Mouse (Mus musculus) brain, embryonic 14.5 days (tissue): ENCODE results near the gene Dennd6a. TPM values are rescaled to one million over a fixed set of nuclear protein-coding genes. Genes with fewer than 3 reads are reported as not detected.
"Not testable (repeated sequence)": the region's sequence is repeated elsewhere in the genome, so short reads cannot be mapped to it uniquely, and the experiment has no call there.

Experiments
- DNase-seq: peaks from one replicate; pipeline ENCODE4 v3.0.0-alpha.2; 2011; ENCODE audit warnings: low read depth
- CTCF ChIP-seq: fragments of 200-500 bp; IDR thresholded peaks from 2 replicates; pipeline ENCODE4 v1.5.1; 2012; ENCODE audit warnings: inconsistent platforms, mild to moderate bottlenecking, moderate library complexity, borderline replicate concordance; ENCODE audit not compliant: insufficient read depth, insufficient read length; ENCODE audit errors: extremely low read depth
- POLR2A ChIP-seq: fragments of 200-500 bp; IDR thresholded peaks from 2 replicates; pipeline ENCODE4 v1.6.1; 2012; ENCODE audit warnings: mild to moderate bottlenecking, inconsistent platforms, borderline replicate concordance; ENCODE audit not compliant: poor library complexity, insufficient read depth, insufficient read length, severe bottlenecking; ENCODE audit errors: extremely low read depth
- polyA plus RNA-seq: library from polyadenylated mRNA; depleted of rRNA; stranded (reverse); fragments of >200 nt; gene quantifications from 2 replicates; pipeline ENCODE4 v1.2.3, GENCODE M21; 2012; rRNA removed

The Dennd6a gene
- polyA plus RNA-seq, 1 experiment: 18.6 TPM

- no peak for DNase-seq
- no peak for TF ChIP-seq POLR2A
- TF ChIP-seq CTCF: no peak
Measured at GRCm38 (mm10) chr14:26660233-26660632, 86.6 kb downstream of the Dennd6a start.

- TF ChIP-seq POLR2A: no peak
- TF ChIP-seq CTCF: no peak
- no peak for DNase-seq
Measured at GRCm38 (mm10) chr14:26662016-26662415, 88.4 kb downstream of the Dennd6a start.

GRCm38 (mm10) chr14:26662488-26662887 is 88.8 kb downstream of the Dennd6a start:
- TF ChIP-seq CTCF: no peak
- TF ChIP-seq POLR2A: no peak

GRCm38 (mm10) chr14:26663851-26664250 is 90.2 kb downstream of the Dennd6a start:
- DNase-seq: no peak
- TF ChIP-seq CTCF (no peak), POLR2A (no peak)

More at GRCm38 (mm10) chr14:26662488-26662887, 88.8 kb downstream of the Dennd6a start:
- DNase-seq: no peak

- TF ChIP-seq CTCF (no peak), POLR2A (no peak)
- DNase-seq: no peak
Measured at GRCm38 (mm10) chr14:26667991-26668370, 94.3 kb downstream of the Dennd6a start.

- TF ChIP-seq CTCF (no peak), POLR2A (no peak)
- no peak for DNase-seq
Measured at GRCm38 (mm10) chr14:26668371-26669291, 95.0 kb downstream of the Dennd6a start.

- DNase-seq: peak; percentile 97
- peak; percentile 71; the same call in 1 of the 2 replicates for TF ChIP-seq POLR2A
- TF ChIP-seq CTCF: no peak
Measured at GRCm38 (mm10) chr14:26669292-26670073, 95.8 kb downstream of the Dennd6a start, which contains the start of gene Pde12. TSS of gene Pde12 (minus strand) at chr14:26669883.

GRCm38 (mm10) chr14:26670964-26671363 is 97.3 kb downstream of the Dennd6a start:
- TF ChIP-seq POLR2A: no peak
- no peak for TF ChIP-seq CTCF
- no peak for DNase-seq

- not testable (repeated sequence) for DNase-seq
Measured at GRCm38 (mm10) chr14:26671870-26672615, 98.4 kb downstream of the Dennd6a start.

GRCm38 (mm10) chr14:26674476-26675169 is 101.0 kb downstream of the Dennd6a start:
- not testable (repeated sequence) for DNase-seq

- DNase-seq: peak; percentile 10
- TF ChIP-seq POLR2A (no peak), CTCF (peak; percentile 34; the same call in 1 of the 2 replicates)
Measured at GRCm38 (mm10) chr14:26675371-26675770, 101.7 kb downstream of the Dennd6a start.

- DNase-seq: no peak
- TF ChIP-seq POLR2A: no peak
- no peak for TF ChIP-seq CTCF
Measured at GRCm38 (mm10) chr14:26675791-26676190, 102.1 kb downstream of the Dennd6a start.

Other genes starting within 250 kb of the Dennd6a start
- gene Slmap, start 38.9 kb upstream of the Dennd6a start, polyA plus RNA-seq: 20.5 and 24.5 TPM in 2 replicates
- 257 and 264 TPM in 2 replicates for gene Arf4, start 64.2 kb downstream of the Dennd6a start, polyA plus RNA-seq
- gene Pde12, start 96.0 kb downstream of the Dennd6a start, polyA plus RNA-seq: 9.4 and 9.6 TPM in 2 replicates
- 0.04 and 0.15 TPM in 2 replicates for gene Dnah12, start 119.4 kb downstream of the Dennd6a start, polyA plus RNA-seq